Mouse (Mus musculus): Measurements from ENCODE around the gene Pola1. TPM values are rescaled to one million over a fixed set of nuclear protein-coding genes. Genes with fewer than 3 reads are reported as not detected.

Pola1 gene
- polyA plus RNA-seq (2016; fragmentation: Nextera tagmentation; extraction: Ambion mirVana): 27.9 and 28.4 TPM in 2 replicates

DNA sequence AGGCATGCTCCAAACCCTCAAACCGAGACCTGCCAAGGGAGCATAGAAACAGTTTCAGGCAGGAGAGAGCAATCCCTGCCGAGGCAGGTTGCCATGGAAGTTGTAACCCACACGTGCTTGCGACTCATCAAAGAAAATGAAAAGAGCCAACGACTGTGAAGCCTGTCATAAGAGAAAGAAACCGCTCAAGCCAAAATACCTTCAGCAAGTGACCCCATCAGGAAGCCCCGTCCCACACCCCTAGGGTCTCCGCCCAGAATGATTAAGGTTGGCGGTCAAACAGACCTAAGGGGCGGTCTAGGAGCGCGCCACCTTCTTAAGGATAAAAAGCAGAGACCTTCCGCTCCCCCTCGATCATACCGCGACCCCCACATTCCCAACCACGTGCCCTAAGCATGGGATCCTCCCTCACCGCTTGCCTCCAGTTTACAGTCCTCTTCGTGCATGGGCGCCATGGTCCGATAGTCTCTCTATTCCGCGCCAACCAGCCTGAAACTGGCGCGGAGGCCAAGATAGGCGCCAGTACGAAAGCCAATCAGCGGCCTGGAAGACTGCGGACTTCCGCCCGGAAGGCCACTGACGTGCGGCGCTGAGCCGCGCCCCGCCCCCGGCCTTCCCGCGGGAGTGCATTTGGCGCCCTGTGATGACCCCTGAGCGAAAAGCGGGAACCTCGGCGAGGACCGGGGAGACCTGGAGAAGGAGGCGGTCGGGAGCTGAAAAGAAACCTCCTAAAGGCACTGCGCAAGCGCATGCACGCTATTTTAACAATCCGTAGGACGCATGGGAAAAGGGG, at the start of gene Pola1:
TSS of gene Pola1 (minus strand) at position 499 of the 793 bp plus-strand sequence.
- Histone ChIP-seq H3K27ac (replicated peaks) (peak within 1 kb of the TSS; percentile 86), H3K4me1 (no peaks in the 10 kb centered on the region), H3K9me3 (no peaks in the 10 kb centered on the region), H3K4me3 (peak within 1 kb of the TSS; percentile 63), H3K27me3 (replicated peaks; ENCODE audit: low read depth, poor library complexity, severe bottlenecking) (peaks cover 7% of the 10 kb centered on the region), H3K36me3 (replicated peaks) (no peaks in the 10 kb centered on the region)
- WGBS: 18% methylated on average over 53 of the region's 53 CpGs
- DNase-seq (ENCODE audit: low spot score): peak; percentile 92

DNA sequence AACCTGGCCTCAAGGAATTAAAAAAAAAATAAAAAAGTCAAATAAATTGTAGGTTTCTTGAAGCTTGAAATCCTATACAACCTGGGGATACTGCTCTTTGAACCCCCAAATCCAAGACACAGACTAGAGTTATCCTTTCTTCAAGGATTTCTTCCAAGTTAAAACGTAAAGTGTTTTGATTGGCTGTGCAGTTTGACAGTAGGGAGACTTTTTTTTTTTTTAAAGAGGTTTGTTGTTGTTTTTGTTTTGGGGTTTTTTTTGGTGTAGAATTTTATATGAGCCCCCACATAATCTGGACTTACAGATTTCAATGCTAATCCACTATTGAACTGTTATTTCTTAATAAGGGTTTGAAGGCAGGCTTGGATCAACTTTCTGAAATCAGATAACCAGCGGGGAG, 44.3 kb upstream of the Pola1 start:
- Histone ChIP-seq H3K27me3 (replicated peaks; ENCODE audit: low read depth, poor library complexity, severe bottlenecking) (peaks cover 17% of the 10 kb centered on the region; the same call in 1 of the 2 replicates), H3K9me3 (no peaks in the 10 kb centered on the region), H3K27ac (replicated peaks) (0 out of 2 replicates have a peak overlapping the region, but pooled peaks have one; percentile 82), H3K4me3 (peak overlapping the region; percentile 54), H3K4me1 (no peaks in the 10 kb centered on the region), H3K36me3 (replicated peaks) (no peaks in the 10 kb centered on the region)
- 66% methylated on average over 2 of the region's 2 CpGs for WGBS
- no peak for DNase-seq (ENCODE audit: low spot score)

DNA sequence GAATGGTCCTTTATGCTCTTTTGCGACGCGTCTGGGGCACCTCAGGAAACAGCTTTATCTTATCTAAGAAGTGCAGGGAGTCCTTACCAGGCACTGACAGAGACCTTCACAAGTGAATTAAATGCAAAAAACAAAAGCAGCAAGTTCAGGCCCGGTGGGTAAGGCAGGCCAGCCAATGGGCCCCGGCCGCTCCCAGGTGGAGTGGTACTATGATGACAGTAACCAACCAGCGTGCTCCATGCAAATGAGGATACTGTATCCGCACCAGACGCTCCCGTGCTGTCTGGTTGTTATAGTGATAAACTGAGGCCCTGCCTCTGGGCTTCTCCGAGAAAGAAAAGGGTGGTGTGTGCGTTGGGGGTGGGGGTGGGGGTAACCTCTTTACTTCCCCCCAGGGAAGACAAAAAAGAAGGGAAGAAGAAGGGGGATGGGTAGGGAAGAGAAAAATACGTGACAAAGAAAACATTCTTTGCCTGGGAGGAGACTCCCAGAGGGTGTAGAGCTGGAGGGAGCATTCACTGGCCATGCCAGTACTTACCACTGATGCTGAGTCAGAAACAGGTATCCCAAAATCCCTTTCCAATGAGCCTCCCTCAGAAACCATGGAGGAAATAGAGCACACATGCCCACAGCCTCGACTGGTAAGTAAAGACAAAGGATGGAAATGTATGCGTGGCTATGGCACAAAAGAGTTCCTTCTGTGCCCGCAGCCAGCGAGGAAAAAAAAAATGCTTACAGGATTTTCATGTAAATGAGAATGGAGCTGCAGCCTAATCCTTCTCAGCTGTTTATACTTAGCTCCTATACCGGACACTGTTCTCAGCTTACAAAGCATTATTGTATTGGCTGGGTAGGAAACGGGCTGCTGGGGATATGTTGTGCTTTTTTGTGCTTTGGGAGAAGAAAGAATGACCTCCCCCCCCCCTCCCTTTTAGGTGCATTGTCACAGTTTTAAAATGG, 43.2 kb upstream of the Pola1 start:
- no peaks in the 10 kb centered on the region for H3K9me3 ChIP-seq
- H3K36me3 ChIP-seq (replicated peaks): no peaks in the 10 kb centered on the region
- peak overlapping the region; percentile 54 for H3K4me3 ChIP-seq
- DNase-seq (ENCODE audit: low spot score): peak; percentile 74
- 18% methylated on average over 19 of the region's 19 CpGs for WGBS
- peaks cover 17% of the 10 kb centered on the region; the same call in 1 of the 2 replicates for H3K27me3 ChIP-seq (replicated peaks; ENCODE audit: low read depth, poor library complexity, severe bottlenecking)
- H3K27ac ChIP-seq (replicated peaks): peak overlapping the region; percentile 82
- no peaks in the 10 kb centered on the region for H3K4me1 ChIP-seq

DNA sequence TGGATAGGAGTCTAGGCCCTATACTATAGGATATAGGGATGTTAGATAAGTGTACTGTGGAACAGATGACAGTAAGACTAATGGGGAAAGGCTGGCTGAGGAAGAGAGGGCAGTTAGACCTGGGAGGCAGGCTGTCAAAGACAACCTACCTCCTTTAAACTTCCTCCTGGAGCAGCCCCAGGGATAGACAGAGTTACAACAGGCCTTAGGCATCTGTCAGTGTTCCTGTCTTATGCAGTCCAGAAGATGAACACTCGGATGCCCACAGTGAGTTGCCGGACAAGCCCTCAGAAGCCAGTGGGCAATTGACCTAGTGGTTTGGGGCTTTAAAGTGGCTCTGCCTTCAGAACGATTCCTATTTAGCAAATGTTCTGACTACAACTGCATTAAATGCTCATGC, 42.5 kb upstream of the Pola1 start:
- Histone ChIP-seq H3K4me3 (peak overlapping the region; percentile 54), H3K27ac (replicated peaks) (peak overlapping the region; percentile 82), H3K27me3 (replicated peaks; ENCODE audit: low read depth, poor library complexity, severe bottlenecking) (peaks cover 17% of the 10 kb centered on the region; the same call in 1 of the 2 replicates), H3K4me1 (no peaks in the 10 kb centered on the region), H3K9me3 (no peaks in the 10 kb centered on the region), H3K36me3 (replicated peaks) (no peaks in the 10 kb centered on the region)
- WGBS: 33% methylated on average over 3 of the region's 3 CpGs
- peak; percentile 8 for DNase-seq (ENCODE audit: low spot score)

DNA sequence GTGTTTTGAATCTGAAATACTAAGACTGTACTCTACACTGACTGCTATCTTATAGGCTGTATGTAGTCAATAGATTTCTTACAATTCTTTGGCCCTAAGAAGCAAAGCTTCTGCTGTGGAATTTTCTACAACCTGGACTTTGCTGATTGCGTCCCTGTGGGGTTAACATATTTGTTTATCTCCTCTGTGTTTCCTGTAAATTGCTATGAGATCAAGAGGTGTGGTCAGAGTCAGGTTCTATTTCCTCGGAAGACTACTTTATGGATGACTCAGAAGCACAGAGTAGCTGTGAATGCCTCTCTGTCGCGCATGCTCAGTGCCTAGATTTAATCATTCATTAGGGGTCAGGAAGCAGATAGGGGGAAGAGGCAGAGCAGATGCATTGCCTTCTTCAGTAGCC, 32.8 kb upstream of the Pola1 start:
- Histone ChIP-seq H3K27ac (replicated peaks) (no peak overlapping the region), H3K4me3 (no peak overlapping the region), H3K36me3 (replicated peaks) (no peaks in the 10 kb centered on the region), H3K9me3 (no peaks in the 10 kb centered on the region), H3K4me1 (no peaks in the 10 kb centered on the region), H3K27me3 (replicated peaks; ENCODE audit: low read depth, poor library complexity, severe bottlenecking) (no peaks in the 10 kb centered on the region)
- DNase-seq (ENCODE audit: low spot score): no peak
- WGBS: 81% methylated on average over 4 of the region's 4 CpGs

DNA sequence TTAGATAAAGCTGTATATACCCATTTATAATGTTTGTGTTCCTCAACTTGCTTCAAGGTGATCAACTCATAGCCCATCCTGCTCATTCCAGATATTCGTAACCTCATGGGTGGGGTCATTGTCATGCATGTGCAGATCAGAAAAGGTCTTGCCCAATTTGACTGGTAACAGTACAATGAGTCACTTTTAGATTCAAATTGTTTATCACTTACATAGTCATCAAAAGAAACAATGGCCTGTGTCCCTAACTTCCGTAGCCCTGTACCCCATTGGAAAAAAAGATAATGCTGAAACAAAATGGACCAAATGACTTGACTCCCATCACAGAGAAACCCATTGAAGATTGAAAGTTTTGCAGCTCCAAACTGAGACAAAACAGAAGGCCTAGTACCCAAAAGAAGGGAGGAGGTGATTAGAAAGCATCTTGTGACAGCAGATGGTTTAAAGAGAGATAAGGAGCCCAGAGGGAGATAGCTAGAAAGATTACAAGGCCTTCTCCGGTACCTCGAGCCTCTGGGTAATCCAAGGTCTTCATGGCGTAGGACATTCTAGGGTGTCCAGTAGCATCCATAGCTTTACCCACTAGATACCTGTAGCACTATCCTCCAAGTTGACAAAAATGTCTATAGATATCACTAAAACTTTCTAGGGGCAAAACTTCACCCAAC, 32.1 kb upstream of the Pola1 start:
- no peaks in the 10 kb centered on the region for H3K9me3 ChIP-seq
- H3K4me3 ChIP-seq: no peak overlapping the region
- 85% methylated on average over 5 of the region's 5 CpGs for WGBS
- DNase-seq (ENCODE audit: low spot score): no peak
- no peaks in the 10 kb centered on the region for H3K4me1 ChIP-seq
- no peak overlapping the region for H3K27ac ChIP-seq (replicated peaks)
- no peaks in the 10 kb centered on the region for H3K36me3 ChIP-seq (replicated peaks)
- H3K27me3 ChIP-seq (replicated peaks; ENCODE audit: low read depth, poor library complexity, severe bottlenecking): no peaks in the 10 kb centered on the region

DNA sequence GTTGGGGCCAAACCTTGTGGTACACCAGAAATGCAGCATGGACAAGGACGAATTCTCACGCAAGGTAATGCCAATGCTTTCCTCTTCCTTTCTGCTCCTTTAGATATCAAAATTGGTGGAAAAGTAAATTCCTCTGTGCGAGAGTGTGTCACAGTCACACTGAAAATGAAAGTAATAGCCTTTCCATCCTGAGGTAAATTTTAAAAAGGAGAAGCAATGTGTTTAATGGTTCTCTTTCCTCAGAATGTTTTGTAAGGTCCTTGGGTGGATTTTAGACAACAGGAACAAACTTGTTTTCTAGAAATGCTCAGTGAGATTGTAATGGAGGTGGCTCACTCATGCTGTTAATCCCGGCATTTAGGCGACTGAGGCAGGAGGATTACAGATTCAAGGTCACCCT, 23.2 kb upstream of the Pola1 start:
- 80% methylated on average over 5 of the region's 5 CpGs for WGBS
- H3K27ac ChIP-seq (replicated peaks): no peak overlapping the region
- no peak overlapping the region for H3K4me3 ChIP-seq
- no peaks in the 10 kb centered on the region for H3K4me1 ChIP-seq
- DNase-seq (ENCODE audit: low spot score): no peak
- 0 out of 2 replicates have a peak, but pooled peaks cover 5% of the 10 kb centered on the region for H3K27me3 ChIP-seq (replicated peaks; ENCODE audit: low read depth, poor library complexity, severe bottlenecking)
- H3K9me3 ChIP-seq: no peaks in the 10 kb centered on the region
- H3K36me3 ChIP-seq (replicated peaks): no peaks in the 10 kb centered on the region

DNA sequence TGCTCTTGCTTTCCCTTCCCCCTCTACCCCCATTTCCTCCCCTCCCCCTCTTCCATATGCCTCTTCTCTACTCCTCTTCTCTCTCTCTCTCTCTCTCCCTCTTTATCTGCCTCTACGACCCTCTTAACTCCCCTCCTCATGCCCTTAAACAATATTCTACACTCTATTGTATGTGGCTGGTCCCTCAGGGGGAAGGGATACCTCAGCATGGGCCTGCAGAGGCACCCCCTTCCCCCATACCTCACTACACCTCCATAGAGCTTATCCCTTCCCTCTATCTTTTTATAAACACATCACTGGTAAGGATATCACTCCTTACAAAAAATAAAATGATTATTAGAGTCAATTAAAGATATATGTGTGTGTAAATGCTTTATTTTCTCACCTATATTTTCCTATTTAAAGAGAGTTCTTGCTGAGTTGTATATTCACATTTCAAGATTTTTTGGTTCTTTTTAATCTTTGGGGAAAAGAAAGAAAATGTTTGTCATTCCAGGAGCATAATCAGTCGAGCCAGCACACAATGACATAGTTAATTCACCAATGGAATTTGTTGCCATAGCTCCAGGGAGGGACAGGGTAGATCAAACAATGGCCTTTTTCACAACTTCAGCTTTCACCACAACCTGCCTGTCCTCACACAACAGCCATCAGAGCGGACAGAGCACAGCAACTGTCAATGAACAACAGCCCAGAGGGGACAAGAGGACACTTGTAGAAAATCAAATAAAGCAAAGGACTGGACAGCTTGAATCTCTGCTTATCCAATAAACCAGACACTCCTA, 22.5 kb upstream of the Pola1 start, which contains the start of gene Pcyt1b:
TSS of gene Pcyt1b (plus strand) at position 646 of the 785 bp plus-strand sequence.
- Histone ChIP-seq H3K9me3 (no peaks in the 10 kb centered on the region), H3K27me3 (replicated peaks; ENCODE audit: low read depth, poor library complexity, severe bottlenecking) (0 out of 2 replicates have a peak, but pooled peaks cover 5% of the 10 kb centered on the region), H3K4me3 (no peak within 1 kb of the TSS), H3K4me1 (no peaks in the 10 kb centered on the region), H3K27ac (replicated peaks) (no peak within 1 kb of the TSS), H3K36me3 (replicated peaks) (no peaks in the 10 kb centered on the region)
- WGBS: 18% methylated on average over 3 of the region's 3 CpGs
- no peak for DNase-seq (ENCODE audit: low spot score)

DNA sequence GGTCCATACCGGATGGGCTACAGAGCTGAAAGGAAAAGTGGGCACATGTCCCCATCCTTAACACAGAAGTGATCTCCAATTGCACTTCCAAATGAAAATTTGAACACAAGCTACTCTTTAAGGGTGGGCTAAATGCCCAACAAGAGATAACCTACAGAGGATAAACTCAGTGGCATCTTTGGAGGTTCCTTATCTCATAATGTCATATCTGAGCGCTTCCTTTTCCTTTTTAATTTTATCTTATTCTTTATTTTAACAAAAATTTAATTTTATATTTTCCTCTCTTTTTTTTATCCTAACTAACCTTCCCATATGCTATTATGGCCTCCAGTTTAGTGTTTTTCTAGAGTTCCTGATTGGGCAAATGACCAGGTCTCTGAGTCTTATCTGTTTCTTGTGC, 18.8 kb upstream of the Pola1 start:
- Histone ChIP-seq H3K4me3 (no peak overlapping the region), H3K27ac (replicated peaks) (no peak overlapping the region), H3K36me3 (replicated peaks) (no peaks in the 10 kb centered on the region), H3K4me1 (no peaks in the 10 kb centered on the region), H3K9me3 (no peaks in the 10 kb centered on the region), H3K27me3 (replicated peaks; ENCODE audit: low read depth, poor library complexity, severe bottlenecking) (0 out of 2 replicates have a peak, but pooled peaks cover 5% of the 10 kb centered on the region)
- DNase-seq (ENCODE audit: low spot score): no peak
- 95% methylated on average over 2 of the region's 2 CpGs for WGBS

DNA sequence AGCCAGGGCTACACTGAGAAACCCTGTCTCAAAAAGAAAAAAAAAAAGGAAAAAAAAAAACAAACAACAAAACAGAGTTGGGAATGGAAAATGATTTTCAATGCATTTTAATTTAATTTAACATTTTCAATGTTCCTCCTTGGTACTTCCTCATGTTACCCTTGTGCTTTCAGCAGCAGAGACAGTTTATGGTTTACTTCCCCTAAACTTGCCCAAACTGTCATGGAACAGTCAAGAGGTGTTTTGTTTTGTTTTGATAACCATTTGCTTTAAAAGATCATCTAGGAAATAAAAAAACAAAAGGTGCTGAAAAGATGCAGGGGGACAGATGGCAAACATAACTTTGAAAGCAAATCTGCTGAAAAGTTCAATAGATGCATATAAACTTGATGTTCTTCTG, 12.1 kb upstream of the Pola1 start:
- DNase-seq (ENCODE audit: low spot score): no peak
- Histone ChIP-seq H3K27ac (replicated peaks) (no peak overlapping the region), H3K4me3 (no peak overlapping the region)

DNA sequence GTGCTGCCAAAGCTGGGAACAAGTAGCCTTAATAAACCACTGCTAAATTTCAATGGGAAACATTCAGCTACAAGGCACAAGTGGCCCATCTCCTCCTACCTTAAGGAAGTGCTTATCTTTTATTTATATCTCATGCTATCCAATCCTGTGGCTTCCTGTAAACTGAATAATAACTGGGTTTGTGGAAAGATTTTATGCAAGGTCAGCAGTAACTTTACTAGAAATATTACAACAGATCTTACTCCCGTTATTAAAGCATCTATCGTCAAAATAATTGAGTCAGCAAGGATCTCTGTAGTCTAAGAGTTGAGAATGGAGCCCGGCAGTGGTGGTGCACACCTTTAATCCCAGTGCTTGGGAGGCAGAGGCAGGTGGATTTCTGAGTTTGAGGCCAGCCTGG, 11.6 kb upstream of the Pola1 start:
- Histone ChIP-seq H3K36me3 (replicated peaks) (no peaks in the 10 kb centered on the region), H3K27me3 (replicated peaks; ENCODE audit: low read depth, poor library complexity, severe bottlenecking) (peaks cover under 1% of the 10 kb centered on the region; the same call in 1 of the 2 replicates), H3K27ac (replicated peaks) (no peak overlapping the region), H3K9me3 (no peaks in the 10 kb centered on the region), H3K4me1 (no peaks in the 10 kb centered on the region), H3K4me3 (no peak overlapping the region)
- DNase-seq (ENCODE audit: low spot score): no peak
- 90% methylated on average over 3 of the region's 3 CpGs for WGBS

More for the DNA sequence above, 12.1 kb upstream of the Pola1 start:
- no peaks in the 10 kb centered on the region for H3K9me3 ChIP-seq
- no peaks in the 10 kb centered on the region for H3K27me3 ChIP-seq (replicated peaks; ENCODE audit: low read depth, poor library complexity, severe bottlenecking)
- no peaks in the 10 kb centered on the region for H3K36me3 ChIP-seq (replicated peaks)
- H3K4me1 ChIP-seq: no peaks in the 10 kb centered on the region
